Mouse (Mus musculus): ENCODE data around the gene Notch1.

Notch1 gene

DNA sequence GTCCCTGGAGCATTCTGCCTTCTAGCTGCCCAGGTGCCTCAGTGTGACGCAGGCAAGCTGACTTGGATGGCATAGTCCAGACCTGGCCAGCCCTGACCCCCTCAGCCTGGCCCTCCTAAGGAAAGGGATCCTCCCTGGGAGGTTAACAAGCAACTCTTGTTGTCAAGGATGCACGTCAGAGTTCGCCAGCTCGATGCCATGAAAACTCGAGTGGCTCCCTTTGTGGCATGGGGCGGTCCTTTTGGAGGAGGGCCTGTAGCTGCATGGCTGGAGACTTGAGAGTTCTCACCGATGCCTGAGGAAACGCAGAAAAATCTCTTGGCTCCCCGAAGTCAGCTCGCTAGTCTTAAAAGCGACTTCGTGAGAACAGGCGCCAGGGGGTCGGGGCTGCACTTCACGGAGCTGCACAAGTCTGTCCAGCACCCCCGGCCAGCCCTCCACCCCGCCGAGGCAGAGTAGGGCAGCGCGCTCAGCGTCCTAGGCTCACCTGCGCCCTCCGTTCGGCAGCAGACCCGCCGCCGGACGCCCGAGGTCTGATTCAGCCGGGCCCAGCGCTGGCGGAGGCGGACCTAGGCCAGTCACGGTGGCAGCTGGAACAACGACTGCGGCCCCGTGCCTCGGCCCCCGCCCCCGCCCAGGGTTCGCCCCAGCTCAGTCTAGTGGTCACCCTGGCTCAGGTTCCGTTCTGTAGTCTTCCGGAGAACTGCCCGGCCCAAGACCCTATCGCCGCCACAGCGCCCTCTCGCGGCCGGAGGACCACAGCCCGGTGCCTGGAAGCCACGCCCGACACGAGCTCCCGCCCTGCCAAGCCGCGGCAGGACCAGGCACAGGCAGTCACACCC is 107.7 kb downstream of the Notch1 start, which contains the start of gene Inpp5e:
Gene Inpp5e (minus strand): TSS at position 689 of the 842 bp plus-strand sequence.
- DNase-seq (ENCODE audit: low read depth, low spot score): peak; percentile 93
